Mouse (Mus musculus): ENCODE results near the gene Slc43a2. TPM values are rescaled to one million over a fixed set of nuclear protein-coding genes. Genes with fewer than 3 reads are reported as not detected.

The Slc43a2 gene
- total and polyA plus RNA-seq, 3 experiments, result 4.9 to 8.4 TPM; not detected in 1

GRCm38 (mm10) chr11:75604826-75605225, 73.3 kb downstream of the Slc43a2 start:
- Histone ChIP-seq H3K27me3 (ENCODE audit: control insufficient read depth in 1 of 2, insufficient read depth in 2 of 2, low read length in 2 of 2) (no peaks in the 10 kb centered on the region), H3K9me3 (replicated peaks; ENCODE audit: insufficient read depth, low read length) (no peaks in the 10 kb centered on the region), H3K36me3 (ENCODE audit: control insufficient read depth in 1 of 2, insufficient read depth in 2 of 2, low read length in 2 of 2) (peaks cover 0 to 22% of the 10 kb centered on the region in 2 experiments; a peak in 2 of 4 replicates), H3K79me2 (ENCODE audit: control insufficient read depth, insufficient read depth, low read length, poor library complexity) (no peaks in the 10 kb centered on the region), H3K27ac (ENCODE audit: control insufficient read depth, low read depth, low read length) (no peak overlapping the region), H3K4me3 (ENCODE audit: control insufficient read depth in 1 of 2, insufficient read depth in 1 of 2, low read depth in 2 of 2, low read length in 2 of 2) (no peak overlapping the region), H3K9ac (ENCODE audit: control insufficient read depth, low read depth, low read length, poor library complexity, severe bottlenecking) (no peak overlapping the region), H3K4me1 (ENCODE audit: control insufficient read depth in 1 of 2, insufficient read depth in 2 of 2, low read length in 2 of 2) (no peaks in the 10 kb centered on the region)
- DNase-seq (ENCODE audit: low read depth, low spot score), result no peak
- TF ChIP-seq CHD1 (IDR thresholded peaks at IDR 0.05; ENCODE audit: low read depth, low read length) (no peak), GABPA (IDR thresholded peaks at IDR 0.05; ENCODE audit: low read depth, low read length) (no peak), ZKSCAN1 (IDR thresholded peaks at IDR 0.05; ENCODE audit: low read depth, low read length) (no peak), E2F4 (IDR thresholded peaks at IDR 0.05; ENCODE audit: borderline replicate concordance, low read depth, low read length) (no peak), ZC3H11A (IDR thresholded peaks at IDR 0.05; ENCODE audit: low read depth, low read length) (no peak), NELFE (IDR thresholded peaks at IDR 0.05; ENCODE audit: low read depth, low read length) (no peak), HCFC1 (IDR thresholded peaks at IDR 0.05; ENCODE audit: low read depth, low read length) (no peak), EP300 (IDR thresholded peaks at IDR 0.05; ENCODE audit: low read depth in 1 of 2, low read length in 2 of 2) (no peak), MXI1 (IDR thresholded peaks at IDR 0.05; ENCODE audit: low read depth, low read length) (no peak), USF2 (IDR thresholded peaks at IDR 0.05; ENCODE audit: borderline replicate concordance in 1 of 2, insufficient read depth in 1 of 2, low read depth in 1 of 2, low read length in 2 of 2) (no peak), USF1 (IDR thresholded peaks at IDR 0.05; ENCODE audit: low read depth, low read length) (no peak), POLR2AphosphoS5 (IDR thresholded peaks at IDR 0.05; ENCODE audit: borderline replicate concordance, low read depth, low read length) (no peak), TCF12 (IDR thresholded peaks at IDR 0.05; ENCODE audit: low read depth, low read length) (no peak), SMC3 (IDR thresholded peaks at IDR 0.05; ENCODE audit: low read depth, low read length) (no peak), BHLHE40 (IDR thresholded peaks at IDR 0.05; ENCODE audit: borderline replicate concordance, low read depth, low read length) (no peak), POLR2AphosphoS2 (IDR thresholded peaks at IDR 0.05; ENCODE audit: low read length) (no peak), RAD21 (IDR thresholded peaks at IDR 0.05; ENCODE audit: low read depth, low read length) (no peak)

- Histone ChIP-seq H3K27ac (ENCODE audit: control insufficient read depth, low read depth, low read length) (no peak overlapping the region), H3K9ac (ENCODE audit: control insufficient read depth, low read depth, low read length, poor library complexity, severe bottlenecking) (no peak overlapping the region), H3K9me3 (replicated peaks; ENCODE audit: insufficient read depth, low read length) (no peaks in the 10 kb centered on the region), H3K79me2 (ENCODE audit: control insufficient read depth, insufficient read depth, low read length, poor library complexity) (no peaks in the 10 kb centered on the region), H3K4me3 (ENCODE audit: control insufficient read depth in 1 of 2, insufficient read depth in 1 of 2, low read depth in 2 of 2, low read length in 2 of 2) (no peak overlapping the region), H3K36me3 (ENCODE audit: control insufficient read depth in 1 of 2, insufficient read depth in 2 of 2, low read length in 2 of 2) (peaks cover 0 to 21% of the 10 kb centered on the region in 2 experiments; a peak in 2 of 4 replicates), H3K27me3 (ENCODE audit: control insufficient read depth in 1 of 2, insufficient read depth in 2 of 2, low read length in 2 of 2) (no peaks in the 10 kb centered on the region), H3K4me1 (ENCODE audit: control insufficient read depth in 1 of 2, insufficient read depth in 2 of 2, low read length in 2 of 2) (no peaks in the 10 kb centered on the region)
- no peak for DNase-seq (ENCODE audit: low read depth, low spot score)
- TF ChIP-seq ETS1 (IDR thresholded peaks at IDR 0.05; ENCODE audit: low read depth, low read length), result no peak
- no peak for TF ChIP-seq ZMIZ1 (IDR thresholded peaks at IDR 0.05; ENCODE audit: low read depth, low read length)
- no peak for TF ChIP-seq BHLHE40 (IDR thresholded peaks at IDR 0.05; ENCODE audit: borderline replicate concordance, low read depth, low read length)
- TF ChIP-seq RCOR1 (IDR thresholded peaks at IDR 0.05; ENCODE audit: low read depth, low read length), result no peak
- TF ChIP-seq HCFC1 (IDR thresholded peaks at IDR 0.05; ENCODE audit: low read depth, low read length), result no peak
These were observed 73.8 kb downstream of the Slc43a2 start for GRCm38 (mm10) chr11:75605318-75605717.

Data from MEL (cell line).